Mouse (Mus musculus): Measurements from ENCODE around the gene Gm28047. TPM values are rescaled to one million over a fixed set of nuclear protein-coding genes. Genes with fewer than 3 reads are reported as not detected.

Gene Gm28047
- total RNA-seq, 1 experiment from 2014 or later: not detected

Other genes starting within 250 kb of the Gm28047 start
- gene Sp1, start 218.9 kb downstream of the Gm28047 start, total RNA-seq (2017): 66.1 to 99.7 TPM (median 74.8 TPM) in 3 replicates
- 0.86 TPM in 1 of 3 replicates, not detected in the others for gene Amhr2, start 179.7 kb downstream of the Gm28047 start, total RNA-seq (2017)
- gene Prr13, start 166.0 kb downstream of the Gm28047 start, total RNA-seq (2017): 233 to 280 TPM (median 259 TPM) in 3 replicates
- gene Pcbp2, start 154.5 kb downstream of the Gm28047 start, total RNA-seq (2017): 106 to 183 TPM (median 119 TPM) in 3 replicates
- gene Gm10337, start 121.3 kb downstream of the Gm28047 start, total RNA-seq (2017): not detected in 3 replicates
- 0.32 to 1.2 TPM (median 0.97 TPM) in 3 replicates for gene Map3k12, start 108.0 kb downstream of the Gm28047 start, total RNA-seq (2017)
- 16.2 to 27.3 TPM (median 20.8 TPM) in 3 replicates for gene Tarbp2, start 106.9 kb downstream of the Gm28047 start, total RNA-seq (2017)
- 2.3 to 5.9 TPM in 2 of 3 replicates, not detected in the other for gene Npff, start 100.1 kb downstream of the Gm28047 start, total RNA-seq (2017)
- gene Atf7, start 397 bp upstream of the Gm28047 start, total RNA-seq (2017): 26.9 to 70.4 TPM (median 29.2 TPM) in 3 replicates
- gene Atp5g2, start 47.3 kb upstream of the Gm28047 start, total RNA-seq (2017): 6.6 to 11.6 TPM (median 11.3 TPM) in 3 replicates
- gene Calcoco1, start 97.1 kb upstream of the Gm28047 start, total RNA-seq (2017): 34.7 to 46.4 TPM (median 44.7 TPM) in 3 replicates

Data from monocyte, adult 5-6 weeks (primary cell).